Mouse (Mus musculus) MN1 (cell line): ENCODE measurements around the gene Olfr688.

ENCODE experiments used
- DNase-seq: peaks from one replicate; pipeline ENCODE4 v3.0.0-alpha.2; 2016; ENCODE audit warnings: low spot score

Gene Olfr688

DNA sequence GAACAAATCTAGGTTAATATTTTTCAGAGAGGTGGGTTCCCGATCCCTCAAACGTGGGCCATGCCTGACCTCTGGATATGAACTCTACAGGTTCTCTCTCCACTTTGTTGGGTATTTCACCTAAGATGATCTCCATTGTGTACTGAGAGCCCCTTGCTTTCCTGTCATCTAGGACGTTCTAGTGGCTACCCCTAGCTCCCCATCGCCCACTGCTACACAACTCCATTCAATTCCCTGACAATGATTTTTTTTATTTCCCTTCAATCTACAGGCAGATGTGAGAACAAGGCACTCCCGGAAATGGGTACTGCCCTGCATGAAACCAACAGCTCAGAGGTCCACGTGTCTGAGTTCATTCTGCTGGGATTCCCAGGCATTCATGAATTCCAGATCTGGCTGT is at the start of gene Olfr688:
TSS of gene Olfr688 (plus strand) at position 301 of the 400 bp plus-strand sequence.
- DNase-seq = no peak

DNA sequence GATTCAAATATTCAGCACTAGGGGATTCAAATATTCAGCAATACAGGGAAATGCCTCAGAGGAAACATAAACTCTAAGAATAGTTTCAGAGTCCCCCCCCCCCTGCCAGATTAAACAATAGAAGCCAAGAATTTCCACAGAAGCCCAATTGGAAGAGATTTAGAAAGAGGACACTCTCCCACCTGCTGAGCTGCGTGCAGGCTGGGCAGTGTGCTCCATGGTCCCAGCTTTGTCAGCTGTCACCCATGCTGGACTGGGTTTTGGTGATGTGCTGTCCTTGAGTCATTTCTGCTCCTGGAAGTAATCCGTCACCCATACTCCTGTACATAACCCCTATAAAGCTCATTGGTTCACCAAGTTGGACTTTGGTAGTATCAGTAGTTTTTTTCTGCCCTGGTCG is 40.2 kb upstream of the Olfr688 start:
- no peak for DNase-seq

DNA sequence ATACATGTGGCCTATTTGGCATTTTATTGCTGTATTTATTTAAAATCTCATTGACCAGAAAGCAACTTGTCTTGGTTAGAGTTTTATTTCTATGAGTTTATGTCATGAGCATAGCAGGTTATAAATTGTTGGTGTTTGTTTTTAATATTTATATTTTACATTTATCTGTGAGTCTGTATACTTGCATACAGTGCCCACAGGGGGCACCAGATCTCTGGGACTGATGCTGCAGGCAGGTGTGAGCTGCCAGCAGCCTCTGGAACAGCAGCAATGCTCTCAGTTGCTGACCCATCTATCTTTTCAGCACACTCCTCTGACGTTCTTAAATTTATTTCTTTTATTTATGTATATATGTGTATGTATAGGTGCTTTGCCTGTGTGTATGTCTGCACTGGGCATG is 39.7 kb upstream of the Olfr688 start:
- no peak for DNase-seq

DNA sequence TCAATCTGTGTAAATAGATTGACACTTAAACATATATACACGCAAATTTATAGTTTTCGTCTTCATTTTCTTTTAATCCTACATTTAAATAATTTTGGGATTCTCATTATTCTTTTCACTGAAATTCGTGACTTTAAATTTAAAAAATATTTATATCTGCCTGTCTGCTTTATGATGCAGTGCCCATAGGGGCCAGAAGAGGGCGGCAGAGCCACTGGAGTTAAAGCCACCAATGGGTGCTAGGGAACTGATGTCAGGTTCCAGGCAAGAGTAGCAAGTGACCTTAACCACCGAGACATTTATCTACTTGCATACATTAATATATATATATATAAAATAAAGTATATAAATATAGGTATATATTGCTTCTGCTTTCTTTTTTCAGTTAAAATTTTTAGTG is 31.2 kb upstream of the Olfr688 start:
- DNase-seq = no peak

DNA sequence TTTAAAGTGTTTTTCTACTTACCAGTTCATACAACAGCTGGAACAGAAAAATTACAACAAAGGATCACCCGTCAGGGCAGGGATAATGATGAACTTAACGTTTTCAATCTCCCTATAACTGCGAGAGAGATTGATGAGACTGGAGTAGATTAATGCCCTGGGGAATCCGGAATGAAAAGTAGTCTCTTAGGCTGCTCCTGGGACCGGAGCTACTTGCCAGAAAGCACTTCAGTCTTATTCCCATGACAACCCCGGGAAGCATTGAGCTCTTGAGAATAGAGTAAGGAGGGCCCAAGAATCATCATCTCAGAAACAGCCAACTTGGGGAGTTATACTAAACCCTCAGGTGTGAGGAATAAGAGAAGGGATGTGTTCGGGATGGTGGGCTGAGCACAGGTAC is 15.5 kb upstream of the Olfr688 start:
- no peak for DNase-seq

DNA sequence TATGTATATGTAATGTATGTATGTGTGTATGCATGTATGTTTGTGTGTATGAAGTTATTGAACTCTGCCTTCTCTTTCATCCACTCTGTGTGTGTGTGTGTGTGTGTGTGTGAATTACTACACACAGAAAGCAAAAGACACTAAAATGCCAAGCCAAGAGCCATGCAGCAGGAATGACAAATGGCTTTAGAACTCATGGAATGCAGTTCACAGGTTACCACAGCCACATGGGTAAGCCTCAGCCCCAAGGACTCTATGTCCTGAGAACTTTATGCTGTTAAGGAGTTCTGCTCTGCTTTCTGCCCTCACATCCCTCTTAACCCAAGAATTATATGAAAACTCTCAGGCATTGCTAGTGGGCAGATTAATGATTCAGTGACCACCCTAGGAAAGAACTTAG is 2.2 kb downstream of the Olfr688 start:
- no peak for DNase-seq

DNA sequence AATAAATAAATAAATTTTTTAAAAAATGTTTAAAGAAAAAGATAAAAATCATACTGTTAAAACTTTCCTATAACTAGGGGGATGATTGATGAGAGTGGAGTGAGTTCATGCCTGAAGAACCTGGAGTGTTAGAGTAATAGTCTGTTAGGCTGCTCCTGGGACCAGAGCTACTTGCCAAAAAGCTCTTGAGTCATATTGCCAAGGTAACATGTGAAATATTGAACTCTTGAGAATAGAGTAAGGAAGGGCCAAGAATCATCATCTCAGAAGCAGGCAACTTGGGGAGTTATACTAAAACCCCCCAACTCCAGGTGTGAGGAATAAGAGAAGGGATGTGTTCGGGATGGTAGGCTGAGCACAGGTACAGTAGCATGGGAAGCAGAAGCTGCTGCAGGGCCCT is 23.0 kb downstream of the Olfr688 start, which contains the start of gene Olfr689:
TSS of gene Olfr689 (plus strand) at position 301 of the 400 bp plus-strand sequence.
- no peak for DNase-seq

DNA sequence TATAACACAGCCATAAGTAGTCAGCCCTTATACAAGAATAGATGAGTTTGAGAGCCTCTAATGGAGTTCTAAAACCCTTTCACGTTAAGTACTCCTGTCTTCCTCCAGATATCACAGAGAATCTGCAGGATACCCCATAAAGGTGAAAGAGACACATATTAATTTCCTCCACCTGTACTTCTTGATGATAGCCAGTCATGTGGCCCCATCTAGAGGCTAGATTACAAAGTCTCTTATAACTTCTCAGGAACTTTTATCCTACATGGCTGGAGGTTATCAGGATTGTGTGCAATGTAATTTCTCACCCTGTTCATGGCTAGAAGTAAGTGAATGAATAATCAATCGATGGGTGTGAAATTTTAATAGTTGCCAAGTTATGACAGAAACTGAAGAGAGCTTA is 37.4 kb downstream of the Olfr688 start:
- DNase-seq = no peak

DNA sequence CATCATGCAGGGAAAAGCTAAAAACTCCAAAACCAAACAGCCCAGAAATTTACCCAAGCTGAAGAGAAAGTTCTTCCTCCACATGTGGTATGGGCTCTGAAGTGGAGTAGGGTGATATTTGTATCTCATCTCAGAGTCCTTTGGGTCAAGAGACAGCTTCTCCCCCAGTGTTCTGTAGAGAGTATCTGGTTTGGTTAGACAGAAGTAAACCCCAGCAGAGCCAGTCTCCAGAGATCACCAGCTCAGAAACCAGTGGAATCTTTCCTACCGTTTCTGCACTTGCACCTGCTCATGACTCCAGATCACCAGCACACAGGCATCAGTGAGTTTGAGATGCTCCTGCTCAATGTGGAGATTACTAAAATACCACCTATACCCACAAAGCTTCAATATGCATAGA is 46.1 kb downstream of the Olfr688 start, which contains the start of gene Olfr690:
TSS of gene Olfr690 (minus strand) at position 101 of the 400 bp plus-strand sequence.
- no peak for DNase-seq
